Mouse (Mus musculus) stomach, embryonic 16.5 days (tissue): ENCODE results near the gene Scml4. TPM values are rescaled to one million over a fixed set of nuclear protein-coding genes. Genes with fewer than 3 reads are reported as not detected.
A peak's percentile ranks its signal among the peaks of the same experiment; 100 is the strongest.

Experiments
- ATAC-seq: fragments of 200-750 bp; cut with Nextera tagmentation; 2 replicates; pipeline ENCODE4 v1.8.0; 2017; ENCODE audit warnings: moderate number of reproducible peaks, moderate TSS enrichment; ENCODE audit not compliant: insufficient read depth, low FRiP score
- H3K27ac ChIP-seq: fragments of 300-500 bp; sonication (generic); 2 replicates; pipeline ENCODE4 v1.5.1; 2014; ENCODE audit warnings: low read length
- H3K27me3 ChIP-seq: fragments of 300-500 bp; sonication (generic); 2 replicates; pipeline ENCODE4 v1.6.1; 2014; ENCODE audit warnings: low read length, control low read depth, mixed read lengths; ENCODE audit not compliant: control insufficient read depth, insufficient read depth
- H3K36me3 ChIP-seq: fragments of 300-500 bp; sonication (generic); 2 replicates; pipeline ENCODE4 v1.6.1; 2014; ENCODE audit warnings: low read length; ENCODE audit not compliant: control insufficient read depth, insufficient read depth
- H3K4me1 ChIP-seq: fragments of 300-500 bp; sonication (generic); 2 replicates; pipeline ENCODE4 v1.6.1; 2014; ENCODE audit warnings: low read length, control low read depth, mixed read lengths; ENCODE audit not compliant: control insufficient read depth, insufficient read depth
- H3K4me2 ChIP-seq: fragments of 300-500 bp; sonication (generic); 2 replicates; pipeline ENCODE4 v1.6.1; 2014; ENCODE audit warnings: low read depth, low read length, mixed read lengths
- H3K4me3 ChIP-seq: fragments of 300-500 bp; sonication (generic); replicated peaks from 2 replicates; pipeline ENCODE4 v1.5.1; 2014; ENCODE audit warnings: mild to moderate bottlenecking, low read length
- H3K9ac ChIP-seq: fragments of 300-500 bp; sonication (generic); 2 replicates; pipeline ENCODE4 v1.6.1; 2014; ENCODE audit warnings: low read length
- H3K9me3 ChIP-seq: fragments of 300-500 bp; sonication (generic); replicated peaks from 2 replicates; pipeline ENCODE4 v1.6.1; 2016; ENCODE audit warnings: low read length, control low read depth; ENCODE audit not compliant: control insufficient read depth
- WGBS: fragments of 180-500 bp; shearing (Covaris S2); extraction: QIAGEN DNeasy Blood & Tissue Kit; methylation state at CpG from one replicate; pipeline ENCODE4 v1.1.7; 2014; 5-methylcytosine and 5-hydroxymethylcytosine counted together
- polyA plus RNA-seq: library from polyadenylated mRNA; unstranded; fragments of >200 nt; fragmentation: Nextera tagmentation; extraction: Ambion mirVana; gene quantifications from 2 replicates; pipeline ENCODE4 v1.2.1, GENCODE M21; 2015

The Scml4 gene
- polyA plus RNA-seq, 1 experiment from 2014 or later, result 12.2 TPM

DNA sequence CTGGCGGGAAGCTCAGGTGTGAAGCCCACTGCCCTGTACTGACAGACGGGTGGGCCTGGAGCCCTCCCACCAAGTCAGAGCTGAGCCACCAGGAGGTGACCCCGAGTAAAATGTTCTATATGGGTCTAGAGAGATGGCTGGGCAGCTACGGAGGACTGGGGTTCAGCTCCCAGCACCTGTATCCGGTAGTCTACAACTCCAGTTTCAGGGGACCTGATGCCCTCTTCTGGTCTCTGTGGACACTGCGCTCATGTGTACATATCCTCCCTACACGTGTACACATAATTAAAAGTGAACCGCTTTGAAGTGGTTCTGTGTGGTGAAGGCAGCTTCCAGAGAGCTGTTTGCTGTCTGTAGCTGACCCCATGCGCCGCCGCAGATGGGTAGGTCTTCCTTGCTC is 20.1 kb upstream of the Scml4 start:
- 95% methylated on average over 11 of the region's 11 CpGs for WGBS
- Histone ChIP-seq H3K9me3 (no peaks in the 10 kb centered on the region), H3K4me2 (no peak overlapping the region), H3K4me3 (no peak overlapping the region), H3K27me3 (no peaks in the 10 kb centered on the region), H3K27ac (no peak overlapping the region), H3K36me3 (no peaks in the 10 kb centered on the region), H3K9ac (no peak overlapping the region), H3K4me1 (no peaks in the 10 kb centered on the region)
- ATAC-seq, result no peak

DNA sequence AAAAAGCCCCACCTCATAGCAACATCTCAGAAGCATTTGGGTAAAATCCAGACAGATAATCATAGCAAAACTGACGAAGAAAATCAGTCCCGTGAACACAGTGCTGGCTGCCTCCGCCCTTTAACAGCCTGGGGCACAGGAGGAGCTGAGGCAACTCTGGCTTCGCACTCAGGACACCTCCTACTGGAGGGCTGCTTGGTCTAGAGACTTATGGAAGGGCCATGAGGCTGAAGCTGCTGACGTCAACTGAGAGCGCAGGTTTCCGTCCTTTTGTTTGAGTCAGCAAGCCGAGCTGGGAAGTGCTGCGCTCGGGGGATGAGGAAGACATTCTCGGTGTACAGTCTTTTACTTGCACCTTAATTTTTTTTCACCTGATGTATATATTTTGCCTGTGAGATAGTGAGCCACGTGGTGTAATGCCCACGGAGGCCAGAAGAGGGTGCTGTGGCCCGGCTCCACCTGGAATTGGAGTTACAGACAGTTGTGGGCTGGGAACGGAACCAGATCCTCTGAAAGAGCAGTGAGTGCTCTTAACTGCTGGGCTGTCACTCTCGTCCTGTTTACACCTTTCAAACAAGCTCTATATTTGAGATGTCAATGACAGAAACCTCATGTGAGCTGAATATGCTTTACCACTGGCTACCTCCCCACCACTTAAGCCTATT is 18.5 kb upstream of the Scml4 start:
- 53% methylated on average over 16 of the region's 16 CpGs for whole genome bisulfite sequencing
- no peak for ATAC-seq
- no peaks in the 10 kb centered on the region for H3K9me3 ChIP-seq
- H3K36me3 ChIP-seq, result no peaks in the 10 kb centered on the region
- H3K4me1 ChIP-seq, result no peaks in the 10 kb centered on the region
- no peaks in the 10 kb centered on the region for H3K27me3 ChIP-seq
- no peak overlapping the region for H3K9ac ChIP-seq
- no peak overlapping the region for H3K27ac ChIP-seq
- H3K4me2 ChIP-seq, result no peak overlapping the region
- no peak overlapping the region for H3K4me3 ChIP-seq

DNA sequence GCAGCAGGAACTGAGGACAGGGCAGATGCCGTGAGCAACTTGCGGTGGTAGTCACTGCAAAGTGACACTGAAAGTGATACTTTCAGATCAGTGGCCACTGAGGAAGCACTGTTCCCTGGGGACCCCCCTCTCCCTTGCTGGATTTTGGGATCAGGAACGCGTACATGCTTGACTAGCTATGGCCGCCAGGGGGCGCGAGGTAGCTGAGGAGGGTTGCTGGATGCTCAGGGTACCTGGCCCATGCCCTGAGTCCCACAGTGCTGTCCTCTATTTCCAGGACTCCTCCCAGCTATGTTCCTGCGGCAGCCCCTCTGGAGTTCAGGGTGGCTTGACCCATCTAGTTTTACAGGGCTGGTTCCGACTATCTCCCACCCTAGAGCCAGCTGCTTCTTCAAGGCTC is 17.8 kb upstream of the Scml4 start:
- no peaks in the 10 kb centered on the region for H3K36me3 ChIP-seq
- ATAC-seq, result peak; percentile 63
- 14% methylated on average over 9 of the region's 9 CpGs for WGBS
- H3K9ac ChIP-seq, result no peak overlapping the region
- no peaks in the 10 kb centered on the region for H3K9me3 ChIP-seq
- H3K27ac ChIP-seq, result no peak overlapping the region
- no peak overlapping the region for H3K4me3 ChIP-seq
- no peak overlapping the region for H3K4me2 ChIP-seq
- no peaks in the 10 kb centered on the region for H3K27me3 ChIP-seq
- no peaks in the 10 kb centered on the region for H3K4me1 ChIP-seq

DNA sequence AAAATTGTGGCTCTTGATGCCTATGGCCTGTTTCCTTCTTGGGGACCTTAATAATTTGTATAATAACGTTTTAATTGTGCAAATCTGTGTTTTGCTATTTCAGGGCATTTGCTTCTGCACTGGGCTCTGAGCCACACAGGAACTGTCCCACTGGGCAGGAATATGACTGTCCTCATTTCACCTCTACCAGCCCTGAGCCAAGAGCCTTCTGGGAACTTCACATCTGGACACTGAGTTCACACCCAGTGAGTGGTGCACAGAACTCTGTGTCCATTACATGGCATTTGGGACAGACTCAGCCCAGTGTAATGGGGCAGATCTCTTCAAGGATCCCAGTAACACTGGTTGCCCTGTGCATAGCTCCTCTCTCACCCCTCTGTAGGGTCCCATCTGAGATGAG is 16.8 kb upstream of the Scml4 start:
- Histone ChIP-seq H3K27ac (no peak overlapping the region), H3K4me1 (no peaks in the 10 kb centered on the region), H3K27me3 (no peaks in the 10 kb centered on the region), H3K36me3 (no peaks in the 10 kb centered on the region), H3K9ac (no peak overlapping the region), H3K9me3 (no peaks in the 10 kb centered on the region), H3K4me3 (no peak overlapping the region), H3K4me2 (no peak overlapping the region)
- WGBS, result 82% methylated on average over 1 of the region's 1 CpGs
- ATAC-seq, result no peak

DNA sequence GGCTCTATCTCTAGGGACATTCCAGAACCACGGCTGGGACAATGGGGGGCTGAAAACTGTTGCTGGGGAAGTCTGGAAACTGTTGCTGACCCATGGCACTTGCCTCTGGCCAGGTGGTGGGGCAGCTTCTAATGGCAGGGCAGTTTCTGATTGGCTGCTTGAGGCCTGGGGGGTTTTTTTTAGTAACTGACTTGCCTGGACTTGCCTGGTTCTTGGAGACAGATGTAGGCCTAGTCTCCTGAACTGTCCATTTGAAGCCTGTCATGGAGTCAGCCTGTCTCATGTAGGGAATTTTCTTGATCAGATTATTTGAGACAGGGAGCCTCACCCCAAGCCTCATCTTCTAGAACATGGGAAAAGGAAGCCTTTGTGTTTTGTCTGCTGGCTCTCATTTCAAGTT is 14.7 kb upstream of the Scml4 start:
- 41% methylated on average over 1 of the region's 1 CpGs for WGBS
- no peak for ATAC-seq
- Histone ChIP-seq H3K27me3 (no peaks in the 10 kb centered on the region), H3K9me3 (no peaks in the 10 kb centered on the region), H3K4me3 (no peak overlapping the region), H3K4me1 (no peaks in the 10 kb centered on the region), H3K9ac (no peak overlapping the region), H3K4me2 (no peak overlapping the region), H3K27ac (no peak overlapping the region), H3K36me3 (no peaks in the 10 kb centered on the region)

DNA sequence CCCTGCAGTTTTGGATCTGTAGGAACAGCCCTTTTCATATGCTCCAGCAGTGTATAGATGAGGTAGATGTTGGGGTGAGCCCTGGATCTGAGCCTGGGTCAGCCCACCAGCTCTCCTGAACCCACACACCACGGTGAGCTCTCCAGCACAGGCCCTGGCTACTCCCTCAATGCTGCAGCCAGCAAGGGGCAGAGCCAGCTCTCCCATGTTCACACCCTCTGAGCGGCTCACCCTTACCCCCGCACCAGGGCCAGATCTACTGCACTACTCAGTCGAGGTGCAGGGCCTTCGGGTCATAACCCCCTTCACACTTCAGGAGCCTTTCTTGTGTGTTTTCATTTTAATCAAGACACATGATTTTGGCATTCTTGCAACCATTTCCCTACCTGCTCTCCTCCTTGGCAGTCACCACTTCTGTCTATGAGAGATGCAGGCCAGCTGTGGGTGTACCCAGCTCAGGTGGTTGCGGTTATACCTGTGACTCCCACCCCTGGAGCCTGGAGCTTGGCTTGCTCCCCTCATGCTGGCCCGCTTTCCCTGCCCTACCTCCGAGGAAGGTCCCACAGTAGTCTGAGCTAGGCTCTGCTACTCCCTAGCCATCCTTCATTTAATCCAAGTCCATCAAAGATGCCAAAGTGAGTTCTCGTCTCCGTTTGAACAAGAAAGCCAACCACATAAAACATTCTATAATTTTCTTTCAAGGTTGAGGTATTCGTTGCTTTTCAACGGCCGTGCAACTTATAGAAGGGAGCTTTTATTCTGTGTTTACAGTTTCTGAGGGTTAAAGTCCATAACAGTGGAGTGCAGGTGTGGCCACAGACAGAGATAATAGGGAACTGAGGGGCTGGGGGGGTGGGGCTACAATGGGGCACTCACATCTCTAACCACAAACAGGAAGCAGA is 11.7 kb upstream of the Scml4 start:
- H3K4me1 ChIP-seq, result no peaks in the 10 kb centered on the region
- H3K4me2 ChIP-seq, result no peak overlapping the region
- H3K9ac ChIP-seq, result no peak overlapping the region
- no peaks in the 10 kb centered on the region for H3K36me3 ChIP-seq
- H3K4me3 ChIP-seq, result no peak overlapping the region
- no peaks in the 10 kb centered on the region for H3K9me3 ChIP-seq
- 70% methylated on average over 13 of the region's 13 CpGs for WGBS
- H3K27me3 ChIP-seq, result no peaks in the 10 kb centered on the region
- peak overlapping the region; percentile 40; the same call in 1 of the 2 replicates for H3K27ac ChIP-seq
- peak; percentile 38; the same call in 1 of the 2 replicates for ATAC-seq

DNA sequence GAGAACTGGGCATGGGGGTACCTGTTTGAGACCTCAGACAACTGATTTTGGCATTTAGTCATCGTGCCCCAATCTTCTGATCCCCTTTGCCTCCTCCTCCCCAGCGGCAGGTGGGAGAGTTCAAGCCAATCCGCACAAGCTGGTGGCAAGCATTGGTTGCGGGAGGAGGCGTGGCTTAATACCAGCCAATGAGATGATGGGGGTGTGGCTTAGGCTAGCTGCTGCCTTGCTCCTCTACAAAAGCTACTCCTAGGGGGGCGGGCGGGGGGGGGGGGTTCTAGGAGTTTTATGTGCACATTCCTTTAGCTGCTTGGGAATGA is 11.1 kb upstream of the Scml4 start:
- Histone ChIP-seq H3K36me3 (no peaks in the 10 kb centered on the region), H3K4me2 (no peak overlapping the region), H3K27ac (peak overlapping the region; percentile 40; the same call in 1 of the 2 replicates), H3K4me3 (no peak overlapping the region), H3K27me3 (no peaks in the 10 kb centered on the region), H3K9me3 (no peaks in the 10 kb centered on the region), H3K9ac (no peak overlapping the region), H3K4me1 (no peaks in the 10 kb centered on the region)
- 88% methylated on average over 7 of the region's 7 CpGs for WGBS
- ATAC-seq, result peak; percentile 26; the same call in 1 of the 2 replicates

DNA sequence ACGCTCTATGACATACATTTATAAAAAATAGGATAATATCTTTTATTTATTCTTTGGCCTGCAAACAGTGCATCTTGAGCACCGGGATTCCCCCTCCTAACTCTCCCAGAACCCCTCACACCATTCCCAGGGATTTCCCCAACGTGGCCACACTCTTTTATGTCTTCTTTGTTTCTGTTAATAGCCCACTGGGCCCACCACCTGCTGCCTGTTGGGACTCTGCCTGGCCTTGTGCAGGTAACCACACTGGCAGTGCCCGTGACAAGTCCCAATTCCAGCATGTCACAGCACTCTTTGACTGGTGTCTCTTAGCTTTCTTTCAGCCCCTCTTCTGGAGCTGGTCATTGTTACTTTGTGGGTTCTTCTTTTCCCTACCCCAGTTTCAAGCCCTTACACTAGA is 5.3 kb upstream of the Scml4 start:
- no peak for ATAC-seq
- WGBS, result 51% methylated on average over 4 of the region's 4 CpGs
- no peak overlapping the region for H3K4me3 ChIP-seq
- no peaks in the 10 kb centered on the region for H3K27me3 ChIP-seq
- no peaks in the 10 kb centered on the region for H3K36me3 ChIP-seq
- peaks cover 8% of the 10 kb centered on the region; the same call in 1 of the 2 replicates for H3K4me1 ChIP-seq
- no peak overlapping the region for H3K4me2 ChIP-seq
- no peaks in the 10 kb centered on the region; the same call in 1 of the 2 replicates for H3K9me3 ChIP-seq
- peak overlapping the region; percentile 29; the same call in 1 of the 2 replicates for H3K27ac ChIP-seq
- no peak overlapping the region for H3K9ac ChIP-seq

DNA sequence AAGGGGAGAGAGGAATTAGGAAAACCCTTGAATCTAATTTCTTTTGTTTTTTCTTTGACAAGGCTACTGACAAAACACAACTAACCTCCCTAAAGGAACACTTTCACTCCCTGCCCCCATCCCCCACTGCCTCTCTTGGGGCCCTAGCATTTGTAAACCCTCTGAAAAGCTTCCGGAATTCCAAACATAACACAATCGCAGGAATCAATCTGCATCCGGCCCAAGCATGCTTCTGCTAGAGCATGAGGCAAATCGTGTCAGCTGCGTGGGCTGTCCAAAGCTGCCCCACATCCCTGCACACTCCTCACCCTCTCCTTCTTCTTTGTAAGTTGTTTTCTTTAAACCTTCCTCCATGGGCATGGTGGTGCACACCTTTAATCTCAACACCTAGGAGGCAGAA is 4.9 kb upstream of the Scml4 start:
- H3K4me2 ChIP-seq, result no peak overlapping the region
- no peaks in the 10 kb centered on the region for H3K27me3 ChIP-seq
- no peak overlapping the region for H3K4me3 ChIP-seq
- 11% methylated on average over 5 of the region's 5 CpGs for WGBS
- peak overlapping the region; percentile 29; the same call in 1 of the 2 replicates for H3K27ac ChIP-seq
- H3K9me3 ChIP-seq, result no peaks in the 10 kb centered on the region; the same call in 1 of the 2 replicates
- H3K9ac ChIP-seq, result no peak overlapping the region
- no peaks in the 10 kb centered on the region for H3K36me3 ChIP-seq
- peak; percentile 61; the same call in 1 of the 2 replicates for ATAC-seq
- H3K4me1 ChIP-seq, result peaks cover 11% of the 10 kb centered on the region; the same call in 1 of the 2 replicates
